Mouse (Mus musculus) neural tube, embryonic 11.5 days (tissue): Measurements from ENCODE around the gene Igsf21. TPM values are rescaled to one million over a fixed set of nuclear protein-coding genes. Genes with fewer than 3 reads are reported as not detected.
A peak's percentile ranks its signal among the peaks of the same experiment; 100 is the strongest.

ENCODE experiments used
- ATAC-seq: fragments of 200-750 bp; cut with Nextera tagmentation; 2 replicates; pipeline ENCODE4 v1.8.0; 2017; ENCODE audit warnings: moderate number of reproducible peaks, mild to moderate bottlenecking, moderate TSS enrichment, moderate library complexity; ENCODE audit not compliant: insufficient read depth, low FRiP score, low TSS enrichment
- DNase-seq: peaks from one replicate; pipeline ENCODE4 v3.0.0-alpha.2; 2015; ENCODE audit warnings: low spot score
- H3K27ac ChIP-seq: fragments of 300-500 bp; sonication (generic); 2 replicates; pipeline ENCODE4 v1.5.1; 2014; ENCODE audit warnings: low read depth, mild to moderate bottlenecking, low read length
- H3K27me3 ChIP-seq: fragments of 300-500 bp; sonication (generic); 2 replicates; pipeline ENCODE4 v1.6.1; 2014; ENCODE audit warnings: mild to moderate bottlenecking, low read length, mixed read lengths; ENCODE audit not compliant: control insufficient read depth, insufficient read depth
- H3K36me3 ChIP-seq: fragments of 300-500 bp; sonication (generic); 2 replicates; pipeline ENCODE4 v1.6.1; 2014; ENCODE audit warnings: mild to moderate bottlenecking, low read length, moderate library complexity, mixed read lengths; ENCODE audit not compliant: control insufficient read depth, insufficient read depth
- H3K4me1 ChIP-seq: fragments of 300-500 bp; sonication (generic); 2 replicates; pipeline ENCODE4 v1.6.1; 2014; ENCODE audit warnings: low read length, mixed read lengths; ENCODE audit not compliant: control insufficient read depth, insufficient read depth
- H3K4me2 ChIP-seq: fragments of 300-500 bp; sonication (generic); 2 replicates; pipeline ENCODE4 v1.6.1; 2014; ENCODE audit warnings: low read depth, mild to moderate bottlenecking, moderate library complexity
- H3K4me3 ChIP-seq: fragments of 300-500 bp; sonication (generic); 2 replicates; pipeline ENCODE4 v1.5.1; 2014; ENCODE audit warnings: low read depth, low read length
- H3K9ac ChIP-seq: fragments of 300-500 bp; sonication (generic); 2 replicates; pipeline ENCODE4 v1.6.1; 2014; ENCODE audit warnings: mild to moderate bottlenecking, low read length
- H3K9me3 ChIP-seq: fragments of 300-500 bp; sonication (generic); 2 replicates; pipeline ENCODE4 v1.6.1; 2016; ENCODE audit warnings: low read length; ENCODE audit not compliant: control insufficient read depth
- WGBS: fragments of 180-500 bp; shearing (Covaris S2); extraction: QIAGEN DNeasy Blood & Tissue Kit; methylation state at CpG from one replicate; pipeline ENCODE4 v1.1.7; 2014; 5-methylcytosine and 5-hydroxymethylcytosine counted together
- polyA plus RNA-seq: library from polyadenylated mRNA; unstranded; fragments of >200 nt; fragmentation: Nextera tagmentation; extraction: Ambion mirVana; gene quantifications from 2 replicates; pipeline ENCODE4 v1.2.1, GENCODE M21; 2014

Gene Igsf21
- polyA plus RNA-seq, 1 experiment from 2014 or later = 12.9 TPM

DNA sequence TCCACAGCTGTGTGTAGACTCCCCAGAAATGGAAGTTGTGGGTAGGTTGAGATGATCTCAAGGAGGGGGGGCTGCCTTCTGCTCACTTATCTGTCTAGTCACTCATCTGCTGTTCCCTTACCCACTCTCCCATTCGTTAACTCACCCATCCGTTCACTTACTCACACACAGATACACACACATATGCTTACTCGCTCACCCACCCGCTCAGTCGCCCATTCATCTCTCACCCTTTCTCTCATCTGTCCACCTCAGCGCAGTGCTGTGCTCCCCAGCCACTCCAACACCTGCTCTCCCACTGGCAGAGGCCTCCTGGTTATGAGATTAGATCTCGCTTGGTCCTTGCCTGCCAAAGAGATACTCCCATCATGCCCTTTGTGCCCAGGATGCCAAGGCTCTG, 22.1 kb downstream of the Igsf21 start:
- H3K27ac ChIP-seq = no peak overlapping the region

DNA sequence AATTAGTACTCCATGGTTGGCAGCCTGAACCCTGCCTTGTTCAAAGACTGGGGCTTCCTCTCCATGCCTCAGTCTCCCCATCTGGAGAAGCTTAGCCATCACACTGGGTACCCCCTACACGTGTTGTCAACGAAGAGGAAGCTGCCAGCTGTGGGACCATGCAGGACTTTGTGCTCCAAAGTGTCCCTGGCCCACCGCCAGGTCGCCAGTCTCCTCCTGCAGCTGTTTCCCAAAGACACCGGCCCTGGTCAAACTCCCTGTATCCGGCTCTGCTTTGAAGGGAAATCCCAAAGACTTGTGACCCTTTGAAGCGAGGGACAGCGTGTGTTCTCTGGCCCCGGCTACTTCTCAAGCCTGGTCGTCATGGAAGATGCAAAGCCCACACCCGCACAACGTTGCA, 23.5 kb downstream of the Igsf21 start:
- DNase-seq (no peak), ATAC-seq (no peak)
- H3K27ac ChIP-seq = no peak overlapping the region
- no peak overlapping the region for H3K9ac ChIP-seq
- no peak overlapping the region for H3K4me2 ChIP-seq
- peaks cover 32% of the 10 kb centered on the region for H3K4me1 ChIP-seq
- H3K4me3 ChIP-seq = no peak overlapping the region
- no peaks in the 10 kb centered on the region for H3K9me3 ChIP-seq
- WGBS = 59% methylated on average over 12 of the region's 12 CpGs
- H3K36me3 ChIP-seq = no peaks in the 10 kb centered on the region
- H3K27me3 ChIP-seq = no peaks in the 10 kb centered on the region

More for the DNA sequence above, 22.1 kb downstream of the Igsf21 start:
- Histone ChIP-seq H3K9ac (no peak overlapping the region), H3K36me3 (no peaks in the 10 kb centered on the region), H3K4me2 (no peak overlapping the region), H3K4me3 (no peak overlapping the region), H3K9me3 (no peaks in the 10 kb centered on the region), H3K27me3 (no peaks in the 10 kb centered on the region), H3K4me1 (peaks cover 21% of the 10 kb centered on the region)
- DNase-seq (no peak), ATAC-seq (no peak)
- WGBS = 77% methylated on average over 7 of the region's 7 CpGs

DNA sequence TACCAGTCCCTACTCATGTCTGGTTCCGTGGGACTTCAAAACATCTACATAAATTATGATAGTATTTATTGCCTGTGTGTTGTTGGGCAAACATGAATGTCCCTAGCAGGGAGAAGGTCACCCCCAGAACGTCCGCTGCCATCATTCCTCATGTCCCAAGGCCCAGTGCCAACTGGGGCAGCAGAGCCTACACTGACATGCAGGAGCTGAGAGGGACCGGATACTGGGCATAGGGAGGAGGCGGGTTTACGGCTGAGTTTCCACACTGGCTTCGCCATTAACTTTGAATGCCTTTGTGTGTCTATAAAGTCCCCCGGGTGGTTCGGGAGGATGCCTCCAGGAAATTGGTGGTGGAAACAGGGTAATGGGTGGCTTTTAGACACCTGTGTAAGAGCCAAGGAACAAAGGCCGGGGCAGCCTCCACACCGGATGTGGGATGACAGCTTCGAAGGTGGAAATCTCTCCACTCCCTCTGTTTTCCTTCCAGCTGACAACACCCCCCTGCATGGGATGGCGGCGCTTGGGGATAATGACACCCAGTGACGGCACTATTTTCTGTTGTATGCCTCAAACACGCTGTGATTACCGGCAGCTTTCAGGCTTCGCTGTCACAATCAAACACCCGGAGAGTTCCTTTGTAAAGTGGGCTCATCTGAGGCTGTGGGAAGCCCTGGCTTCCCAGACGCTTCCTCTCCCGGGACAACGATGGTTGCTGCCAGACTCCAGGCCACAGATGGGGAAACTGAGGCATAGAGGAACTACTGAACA, 26.1 kb downstream of the Igsf21 start:
- no peak for DNase-seq
- H3K27me3 ChIP-seq = no peaks in the 10 kb centered on the region
- H3K9ac ChIP-seq = 0 out of 2 replicates have a peak overlapping the region, but pooled peaks have one; percentile 6
- no peak for ATAC-seq
- no peak overlapping the region for H3K4me2 ChIP-seq
- H3K4me3 ChIP-seq = no peak overlapping the region
- no peak overlapping the region for H3K27ac ChIP-seq
- peaks cover 33% of the 10 kb centered on the region for H3K4me1 ChIP-seq
- WGBS = 26% methylated on average over 22 of the region's 22 CpGs
- H3K9me3 ChIP-seq = no peaks in the 10 kb centered on the region
- H3K36me3 ChIP-seq = no peaks in the 10 kb centered on the region

DNA sequence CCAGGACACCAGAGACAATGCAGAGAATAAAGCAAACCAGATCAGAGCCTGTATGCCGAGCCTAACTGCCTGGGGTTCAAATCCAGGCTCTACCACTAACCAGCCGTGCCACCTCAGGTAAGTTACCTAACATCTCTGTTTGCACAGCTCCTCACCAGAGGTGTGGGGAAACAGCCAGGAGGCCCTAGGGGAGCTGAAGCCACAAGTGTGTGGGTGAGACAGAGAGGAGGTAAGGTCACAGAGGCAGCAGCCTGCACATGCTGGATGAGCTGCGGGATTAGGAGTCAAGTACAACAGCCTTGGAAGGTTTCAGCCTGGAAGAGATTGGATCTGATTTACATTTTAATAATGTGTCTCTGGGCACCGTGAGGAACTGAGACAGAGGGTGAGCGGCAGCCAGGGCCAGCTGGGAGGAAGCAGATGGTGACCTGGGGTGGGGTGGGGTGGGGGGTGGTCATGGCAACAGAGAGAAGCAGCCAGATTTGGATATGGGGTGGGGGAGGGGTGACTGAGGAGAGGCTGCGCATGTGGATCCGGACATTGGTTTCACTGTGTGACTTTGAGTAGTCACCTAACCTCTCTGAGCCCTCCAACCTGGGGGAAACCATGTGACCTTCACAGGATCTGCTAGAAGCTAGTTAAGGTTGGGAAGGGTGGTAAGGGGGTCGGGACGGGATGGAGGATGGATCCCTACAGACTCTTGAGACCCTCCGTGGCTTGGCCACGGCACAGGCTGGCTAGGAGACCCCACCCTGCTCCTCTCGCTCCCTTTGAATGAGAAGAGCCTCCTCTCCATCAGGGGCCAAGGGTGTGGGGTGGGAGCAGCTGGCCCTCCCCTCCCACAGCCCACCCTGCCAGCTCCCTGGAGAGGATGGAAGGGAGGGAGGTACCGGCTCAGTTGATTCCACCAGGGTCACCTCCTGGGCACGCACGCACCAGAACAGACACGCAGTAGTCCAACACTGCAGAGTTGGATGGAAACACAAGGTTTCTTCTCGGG, 27.4 kb downstream of the Igsf21 start:
- 58% methylated on average over 17 of the region's 17 CpGs for WGBS
- H3K27ac ChIP-seq = peak overlapping the region; percentile 82
- H3K9me3 ChIP-seq = no peaks in the 10 kb centered on the region
- no peaks in the 10 kb centered on the region for H3K27me3 ChIP-seq
- H3K4me2 ChIP-seq = no peak overlapping the region
- peak; percentile 75 for DNase-seq
- ATAC-seq = peak; percentile 77
- no peak overlapping the region for H3K9ac ChIP-seq
- no peak overlapping the region for H3K4me3 ChIP-seq
- H3K36me3 ChIP-seq = no peaks in the 10 kb centered on the region
- H3K4me1 ChIP-seq = peaks cover 43% of the 10 kb centered on the region

DNA sequence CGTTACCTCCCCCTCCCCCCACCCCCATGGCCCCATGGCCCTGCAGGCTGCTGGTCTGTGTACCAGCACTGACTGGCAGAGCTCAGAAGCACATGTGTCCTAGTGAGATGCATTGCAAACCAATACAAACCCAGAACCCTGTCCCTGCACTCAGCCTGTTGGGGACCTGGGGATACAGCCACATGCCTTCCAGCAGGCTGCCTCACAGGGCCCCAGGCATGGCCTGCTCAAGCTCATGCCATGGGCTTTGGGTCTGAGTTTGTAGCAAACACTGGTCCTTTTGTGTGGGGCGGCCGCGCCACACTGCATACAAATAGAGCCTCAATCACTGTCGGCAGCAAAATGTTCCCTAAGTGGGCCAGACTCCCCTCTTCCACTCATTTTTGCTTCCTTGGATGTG, 28.2 kb downstream of the Igsf21 start:
- H3K4me1 ChIP-seq = peaks cover 43% of the 10 kb centered on the region
- H3K9ac ChIP-seq = peak overlapping the region; percentile 4; the same call in 1 of the 2 replicates
- 45% methylated on average over 5 of the region's 5 CpGs for WGBS
- H3K27me3 ChIP-seq = no peaks in the 10 kb centered on the region
- peak; percentile 49 for ATAC-seq
- no peaks in the 10 kb centered on the region for H3K9me3 ChIP-seq
- peak overlapping the region; percentile 82 for H3K27ac ChIP-seq
- H3K4me3 ChIP-seq = no peak overlapping the region
- peak; percentile 62 for DNase-seq
- no peak overlapping the region for H3K4me2 ChIP-seq
- H3K36me3 ChIP-seq = no peaks in the 10 kb centered on the region

DNA sequence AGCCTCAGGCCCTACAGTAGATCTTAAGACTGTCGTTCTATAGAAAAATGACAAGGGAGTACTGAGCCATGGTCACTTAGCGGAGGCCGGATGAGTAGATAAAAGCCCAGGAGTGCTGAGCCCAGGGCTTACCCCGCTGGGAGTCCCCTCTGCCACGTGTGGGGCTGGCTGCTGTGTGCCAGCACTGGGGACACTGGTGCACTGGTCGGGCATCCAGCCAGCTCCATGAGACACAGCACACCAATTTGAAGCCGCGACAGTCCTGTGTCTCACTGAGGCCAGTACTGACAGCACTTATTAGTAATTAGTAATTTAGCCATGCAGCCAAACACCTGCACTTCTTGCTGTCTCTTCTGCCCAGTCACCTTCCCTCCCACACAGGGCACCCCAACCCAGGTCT, 28.6 kb downstream of the Igsf21 start:
- WGBS = 88% methylated on average over 8 of the region's 8 CpGs
- Histone ChIP-seq H3K4me3 (no peak overlapping the region), H3K27ac (peak overlapping the region; percentile 82), H3K4me2 (no peak overlapping the region), H3K36me3 (no peaks in the 10 kb centered on the region), H3K9me3 (no peaks in the 10 kb centered on the region), H3K4me1 (peaks cover 40% of the 10 kb centered on the region), H3K9ac (peak overlapping the region; percentile 4; the same call in 1 of the 2 replicates), H3K27me3 (no peaks in the 10 kb centered on the region)
- no peak for DNase-seq
- ATAC-seq = no peak; the same call in 1 of the 2 replicates

DNA sequence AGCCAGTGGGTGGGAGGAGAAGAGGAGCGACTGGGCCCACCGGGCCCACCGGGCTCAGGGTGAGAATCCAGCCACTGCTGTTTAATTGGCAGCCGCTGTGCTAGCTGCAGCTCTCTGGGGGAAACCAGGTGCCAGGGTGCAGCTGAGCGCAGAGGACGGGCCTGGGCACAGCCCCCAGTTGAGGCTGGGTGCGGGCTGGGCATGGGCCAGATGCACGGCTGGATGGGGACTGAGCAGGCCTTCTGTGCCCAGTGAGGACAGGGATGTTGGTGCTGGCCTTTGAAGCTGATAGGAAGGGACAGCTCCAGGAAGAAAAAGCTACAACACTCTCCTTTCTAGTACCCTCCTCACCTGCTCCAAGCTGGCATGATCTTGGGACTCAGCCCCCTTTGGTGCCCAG, 30.5 kb downstream of the Igsf21 start:
- no peak overlapping the region for H3K9ac ChIP-seq
- no peaks in the 10 kb centered on the region for H3K36me3 ChIP-seq
- no peaks in the 10 kb centered on the region for H3K27me3 ChIP-seq
- H3K27ac ChIP-seq = no peak overlapping the region
- H3K4me1 ChIP-seq = peaks cover 39% of the 10 kb centered on the region
- H3K9me3 ChIP-seq = no peaks in the 10 kb centered on the region
- no peak for ATAC-seq
- no peak overlapping the region for H3K4me3 ChIP-seq
- DNase-seq = no peak
- no peak overlapping the region for H3K4me2 ChIP-seq
- 91% methylated on average over 8 of the region's 8 CpGs for WGBS

DNA sequence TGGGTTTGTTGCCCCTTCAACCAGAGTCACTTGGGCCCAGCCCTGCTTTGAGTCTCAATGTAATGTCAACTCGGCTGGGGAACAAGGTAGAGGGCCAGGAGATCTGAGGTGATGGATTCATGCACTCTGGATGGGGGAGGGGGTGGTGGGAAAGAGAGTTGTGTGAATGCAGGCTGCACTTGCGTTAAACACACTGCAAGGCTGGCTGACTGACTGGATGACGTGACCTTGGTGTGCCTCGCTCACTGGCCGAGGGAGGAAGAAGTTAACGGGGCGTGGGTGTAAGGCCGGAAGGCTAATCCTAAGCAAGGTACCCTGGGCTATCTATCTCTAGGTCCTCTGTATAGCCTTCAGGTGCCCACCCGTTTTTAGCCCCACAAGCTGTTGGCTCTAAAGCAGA, 31.4 kb downstream of the Igsf21 start:
- Histone ChIP-seq H3K27me3 (no peaks in the 10 kb centered on the region), H3K36me3 (no peaks in the 10 kb centered on the region), H3K9ac (no peak overlapping the region), H3K4me2 (no peak overlapping the region), H3K27ac (no peak overlapping the region), H3K4me1 (peaks cover 31% of the 10 kb centered on the region), H3K4me3 (no peak overlapping the region), H3K9me3 (no peaks in the 10 kb centered on the region)
- 70% methylated on average over 9 of the region's 9 CpGs for WGBS
- DNase-seq (no peak), ATAC-seq (no peak)
